Mouse (Mus musculus) stomach, postnatal 0 days (tissue): ENCODE results near the gene Shisa5.

ENCODE experiments used
- CTCF ChIP-seq: IDR thresholded peaks from 2 replicates; pipeline ENCODE4 v1.5.1; 2016; ENCODE audit warnings: antibody characterized with exemption, low read depth, mild to moderate bottlenecking, moderate library complexity
- EP300 ChIP-seq: optimal IDR thresholded peaks from 2 replicates; pipeline ENCODE3; 2016; ENCODE audit warnings: antibody characterized with exemption

DNA sequence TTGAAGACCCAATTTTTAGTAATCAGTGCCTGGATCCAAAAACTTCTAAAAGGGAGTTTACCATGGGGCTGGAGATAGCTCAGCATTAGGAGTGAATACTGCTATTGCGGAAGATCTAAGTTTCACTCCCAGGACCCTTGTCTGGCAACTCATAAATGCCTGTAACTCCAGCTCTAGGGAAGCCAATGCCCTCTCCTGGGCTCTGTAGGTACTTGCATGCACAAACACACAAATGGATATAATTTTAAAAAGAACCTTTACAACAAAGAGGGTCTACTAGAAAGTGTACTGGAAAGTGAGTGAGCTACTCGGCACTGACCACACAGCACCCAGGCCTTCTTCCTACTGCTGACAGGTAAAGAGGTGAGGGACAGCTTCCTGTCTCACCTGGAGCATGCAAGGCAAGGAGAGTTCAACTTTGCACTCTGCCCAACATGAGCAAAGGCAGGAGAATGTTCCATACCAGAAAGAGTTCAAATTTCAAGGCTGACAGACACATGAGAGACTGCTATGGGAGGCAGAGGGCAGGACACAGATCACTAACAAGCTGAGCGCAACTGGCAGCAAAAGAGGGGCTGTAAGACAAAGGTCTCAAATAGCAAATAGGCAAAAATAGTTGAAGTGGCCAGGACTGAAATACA lies 29.9 kb downstream of the Shisa5 start:
- TF ChIP-seq CTCF: peak; percentile 50
- TF ChIP-seq EP300: no peak
